Mouse (Mus musculus): ENCODE measurements around the gene Lrp6.

DNA sequence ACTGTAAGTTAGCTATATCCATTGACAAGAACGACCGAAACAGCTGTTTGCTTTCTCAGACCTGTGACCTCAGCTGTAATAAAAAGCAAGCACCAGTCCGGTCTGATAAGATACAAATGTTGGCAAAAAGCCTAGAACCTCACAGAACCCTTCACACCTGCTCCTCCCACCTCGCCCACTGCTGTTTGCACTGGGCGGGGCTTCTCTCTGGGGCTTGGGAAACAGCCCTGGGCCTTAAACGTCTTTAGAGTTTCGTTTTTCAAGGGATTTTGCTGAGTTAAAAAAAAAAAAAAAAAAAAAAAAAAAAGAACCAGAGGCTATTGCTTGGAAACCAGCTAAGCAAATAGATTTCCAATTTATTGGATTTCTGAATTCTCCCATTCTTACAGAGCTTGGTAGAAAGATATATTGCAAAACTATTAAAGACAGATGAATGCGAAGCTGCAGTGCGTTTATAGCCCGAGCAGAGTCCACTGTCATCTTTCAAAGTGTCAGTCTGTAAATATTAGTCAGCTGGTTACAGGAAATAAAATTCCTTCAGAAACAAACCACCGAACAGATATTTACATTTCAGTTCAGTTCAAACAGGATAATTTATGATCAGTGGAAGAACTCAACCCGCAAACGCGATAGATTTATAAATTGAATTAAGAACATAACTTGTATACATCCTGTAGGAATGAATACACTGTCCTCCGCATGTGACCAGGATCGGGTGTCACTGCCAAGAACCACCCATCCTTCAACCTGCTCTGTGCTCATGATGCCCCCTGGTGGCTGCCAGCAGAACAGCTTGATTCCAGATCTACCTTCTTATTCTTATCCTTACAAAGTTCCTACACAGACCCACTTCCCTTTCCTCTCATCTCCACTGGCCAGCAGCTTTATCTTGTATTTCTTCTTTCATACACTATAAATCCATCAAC, 48.2 kb upstream of the Lrp6 start:
- TF ChIP-seq GATA1 (IDR thresholded peaks at IDR 0.05; ENCODE audit: low read length) (no peak), TAL1 (IDR thresholded peaks at IDR 0.05; ENCODE audit: low read length) (no peak)

All from erythroblast, embryonic 14.5 days (primary cell).